Mouse (Mus musculus): ENCODE data around the gene Mef2a.

GRCm38 (mm10) chr7:67304937-67305336, 67.7 kb downstream of the Mef2a start:
- TF ChIP-seq POLR2A (IDR thresholded peaks at IDR 0.05; ENCODE audit: insufficient read depth, low read depth, low read length): no peak
- no peak for TF ChIP-seq CTCF (IDR thresholded peaks at IDR 0.05; ENCODE audit: insufficient read depth, low read depth, low read length)
